Mouse (Mus musculus) thymus, adult 2 months (tissue): ENCODE results near the gene Gbp3.

Experiments
- CTCF ChIP-seq: fragments of 200-500 bp; IDR thresholded peaks from 2 replicates; pipeline ENCODE4 v1.5.1; 2012; ENCODE audit warnings: mild to moderate bottlenecking, control low read depth, low read length, moderate library complexity, borderline replicate concordance; ENCODE audit not compliant: control insufficient read depth, poor library complexity, insufficient read depth; ENCODE audit errors: extremely low read depth
- POLR2A ChIP-seq: fragments of 200-500 bp; IDR thresholded peaks from 2 replicates; pipeline ENCODE4 v1.6.1; 2012; ENCODE audit warnings: mild to moderate bottlenecking, low read length, control low read depth, moderate library complexity; ENCODE audit not compliant: control insufficient read depth, poor library complexity, insufficient read depth; ENCODE audit errors: extremely low read depth

DNA sequence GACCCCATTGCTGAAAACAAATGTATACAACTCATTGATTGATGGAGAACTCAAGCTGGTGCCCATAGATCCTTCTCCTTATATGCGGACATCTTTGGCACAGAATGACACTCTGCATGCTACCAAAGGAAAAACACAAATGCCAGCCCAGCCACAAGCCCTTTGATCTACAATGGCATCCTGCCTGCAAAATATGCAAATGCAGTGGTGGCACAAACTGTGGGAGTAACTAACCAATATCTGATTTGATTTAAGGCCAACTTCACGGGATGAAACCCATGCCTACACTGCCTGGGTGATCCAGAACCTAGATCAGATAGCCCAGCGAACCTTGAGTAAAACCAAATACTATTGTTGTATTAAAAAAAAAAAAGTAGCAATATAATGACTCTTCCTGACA is 13.1 kb upstream of the Gbp3 start:
- TF ChIP-seq POLR2A (no peak), CTCF (no peak)
